Mouse (Mus musculus) E14TG2a.4 (cell line): ENCODE results near the gene Kcna7.

ENCODE experiments used
- CTCF ChIP-seq: conservative IDR thresholded peaks from 2 replicates; pipeline ENCODE4 v1.5.1; 2014; ENCODE audit warnings: low read length
- NANOG ChIP-seq: IDR thresholded peaks from 2 replicates; pipeline ENCODE4 v1.6.1; 2014; ENCODE audit warnings: borderline replicate concordance, low read length, mixed read lengths

- peak; percentile 81 for TF ChIP-seq CTCF
- no peak for TF ChIP-seq NANOG
These were observed at the start of gene Kcna7 for GRCm38 (mm10) chr7:45405091-45406075.
